Mouse (Mus musculus) effector memory CD4-positive, alpha-beta T cell, adult 7 months (primary cell): ENCODE results near the gene Rif1. TPM values are rescaled to one million over a fixed set of nuclear protein-coding genes. Genes with fewer than 3 reads are reported as not detected.

Experiments
- polyA plus RNA-seq: library from polyadenylated mRNA; unstranded; fragments of 100-300 nt; shearing (Covaris generic); gene quantifications from one replicate; pipeline ENCODE4 v1.2.1, GENCODE M21; 2017

Rif1 gene
- polyA plus RNA-seq = 86.4 TPM

GRCm38 (mm10) chr2:52072491-52073140, at the start of gene Rif1:
Gene Rif1 (plus strand): TSS chr2:52072832.

GRCm38 (mm10) chr2:52037882-52038281, 34.8 kb upstream of the Rif1 start, which contains the start of gene Tnfaip6:
Gene Tnfaip6 (plus strand): TSS chr2:52038009.

Other genes with a start within 250 kb of the Rif1 start
- gene Rbm43, start 137.7 kb upstream of the Rif1 start, polyA plus RNA-seq = 19.4 TPM
- gene Nmi, start 99.3 kb upstream of the Rif1 start, polyA plus RNA-seq = 137 TPM
- gene Tnfaip6, start 34.8 kb upstream of the Rif1 start, polyA plus RNA-seq = 0.22 TPM